Mouse (Mus musculus) liver, embryonic 14.5 days (tissue): ENCODE data around the gene Inpp5b.

Experiments used
- CTCF ChIP-seq: IDR thresholded peaks from 2 replicates; pipeline ENCODE4 v1.5.1; 2016; ENCODE audit warnings: antibody characterized with exemption, low read depth, control low read depth
- EP300 ChIP-seq: IDR thresholded peaks from 2 replicates; pipeline ENCODE4 v1.6.1; 2016; ENCODE audit warnings: antibody characterized with exemption, low read depth

DNA sequence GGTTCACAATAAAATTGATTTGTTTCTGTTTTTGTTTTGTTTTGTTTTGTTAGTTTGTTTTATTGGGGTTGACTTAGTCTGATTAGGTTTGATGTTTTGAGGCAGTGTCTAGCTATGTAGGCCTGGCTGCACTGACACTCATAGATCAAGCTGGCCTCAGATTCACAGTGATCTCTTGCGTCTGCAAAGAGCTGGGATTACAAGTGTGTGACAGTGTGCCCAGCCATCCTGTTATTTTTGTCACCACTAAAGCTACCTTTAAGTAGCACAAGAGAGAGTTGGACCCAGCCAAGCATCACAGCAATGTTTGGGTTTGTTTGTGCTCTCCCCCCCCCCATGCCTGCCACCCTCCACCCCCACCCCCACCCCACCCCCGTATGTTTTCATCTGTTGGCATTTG, 47.1 kb upstream of the Inpp5b start:
- TF ChIP-seq CTCF (no peak), EP300 (no peak)
